In the genomic region with DNA sequence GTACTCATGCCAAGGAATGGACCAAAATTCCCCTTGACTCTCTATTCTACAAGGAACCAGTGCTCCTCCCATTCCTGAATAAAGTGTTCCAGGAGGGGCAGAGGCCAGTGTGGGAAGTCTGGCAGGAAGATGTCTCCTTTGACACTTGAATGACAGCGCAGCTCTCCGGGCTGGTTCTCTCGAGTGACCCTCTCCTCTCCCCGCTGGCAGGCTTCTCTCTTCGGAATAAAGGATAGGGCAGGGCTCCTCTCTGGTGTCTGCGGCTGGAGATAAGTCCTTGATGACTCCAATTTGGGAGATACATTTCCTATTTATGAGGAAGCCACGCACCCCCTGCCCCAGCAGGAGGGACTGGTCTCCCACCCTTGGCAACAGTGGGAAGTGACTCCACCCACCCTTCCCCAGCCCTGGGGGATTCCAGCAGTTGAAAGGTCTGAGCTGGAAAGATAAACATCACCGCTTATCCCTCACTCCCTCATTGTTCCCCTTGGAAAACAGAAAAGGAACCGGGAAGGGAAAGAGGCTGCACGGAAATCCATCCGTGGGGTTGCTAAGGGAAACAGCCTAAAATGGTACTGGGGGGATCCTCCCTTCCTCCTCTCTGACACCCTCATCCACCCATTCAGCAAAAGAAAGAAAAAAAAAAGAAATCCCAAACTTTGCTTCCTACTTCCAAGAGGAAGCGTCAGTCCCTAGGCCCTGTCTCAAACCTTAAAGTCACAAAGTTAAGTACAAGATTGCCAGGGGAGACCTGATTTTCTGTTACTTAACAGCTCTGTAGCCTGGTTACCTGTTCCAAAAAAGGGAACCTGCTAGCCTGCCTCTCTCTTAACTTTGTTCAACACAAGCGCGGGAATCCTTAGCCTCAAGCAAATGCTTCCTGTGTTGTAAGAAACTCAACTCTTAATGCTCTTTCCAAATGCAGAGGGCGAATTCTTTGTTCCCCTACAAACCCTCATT, we compare ENCODE assay signal across 8 mouse cellular contexts. TPM values are rescaled to one million over a fixed set of nuclear protein-coding genes. Genes with fewer than 3 reads are reported as not detected.
DNase-seq lines count a peak whose midpoint lies in the region; ATAC-seq lines count a peak whose summit lies in the region.

No protein-coding gene starts in this region.

- H3K27me3 ChIP-seq in embryonic facial prominence, embryonic 10.5 days (replicated peaks; ENCODE audit: low read depth, poor library complexity, severe bottlenecking): no peaks in the 10 kb centered on the region
- H3K27me3 ChIP-seq in limb, embryonic 15.5 days: no peaks in the 10 kb centered on the region
- no peaks in the 10 kb centered on the region for H3K27me3 ChIP-seq in midbrain, embryonic 14.5 days (ENCODE audit: control insufficient read depth, insufficient read depth, low read length)

- peak overlapping the region; percentile 93 for H3K27ac ChIP-seq in embryonic facial prominence, embryonic 10.5 days (replicated peaks)
- peak overlapping the region; percentile 57 for H3K27ac ChIP-seq in limb, embryonic 15.5 days
- H3K27ac ChIP-seq in midbrain, embryonic 14.5 days (replicated peaks; ENCODE audit: low read depth, low read length): no peak overlapping the region

- DNase-seq in gastrocnemius, adult 18-20 months (ENCODE audit: low spot score): peak; percentile 17
- DNase-seq in gastrocnemius, adult 8-10 months (ENCODE audit: low spot score in 2 of 2): no peak
- DNase-seq in embryonic facial prominence, embryonic 10.5 days (ENCODE audit: low spot score): peak; percentile 47
- DNase-seq in heart, postnatal 36 days: peak; percentile 45 to 56
- DNase-seq in midbrain, embryonic 14.5 days: peak; percentile 23
- DNase-seq in urinary bladder, postnatal 10 days (ENCODE audit: low spot score): no peak
- no peak for DNase-seq in natural killer cell, adult 2 months (ENCODE audit: low spot score in 2 of 2)

- peak overlapping the region; percentile 34 for H3K4me3 ChIP-seq in embryonic facial prominence, embryonic 10.5 days
- H3K4me3 ChIP-seq in limb, embryonic 15.5 days: no peak overlapping the region
- no peak overlapping the region for H3K4me3 ChIP-seq in midbrain, embryonic 14.5 days (replicated peaks; ENCODE audit: low read depth, low read length)

- intact Hi-C loops in heart, postnatal 36 days (cut with DNase I): loop anchor here (1.0 to 10.0 kb wide), 2 partner anchors 74 to 946 kb away; a partner anchor contains a TSS

- no peak overlapping the region for H3K9ac ChIP-seq in limb, embryonic 15.5 days
- H3K9ac ChIP-seq in midbrain, embryonic 14.5 days (replicated peaks; ENCODE audit: low read length): no peak overlapping the region

- H3K36me3 ChIP-seq in embryonic facial prominence, embryonic 10.5 days (replicated peaks): no peaks in the 10 kb centered on the region
- H3K36me3 ChIP-seq in limb, embryonic 15.5 days: no peaks in the 10 kb centered on the region
- no peaks in the 10 kb centered on the region for H3K36me3 ChIP-seq in midbrain, embryonic 14.5 days (ENCODE audit: control insufficient read depth, insufficient read depth, low read length)

- no peak overlapping the region for H3K4me2 ChIP-seq in limb, embryonic 15.5 days
- peak overlapping the region; percentile 24; the same call in 1 of the 2 replicates for H3K4me2 ChIP-seq in midbrain, embryonic 14.5 days (ENCODE audit: low read length)

- WGBS in embryonic facial prominence, embryonic 10.5 days: 10% methylated on average over 15 of the region's 15 CpGs
- 21% methylated on average over 15 of the region's 15 CpGs for WGBS in limb, embryonic 15.5 days
- 8% methylated on average over 15 of the region's 15 CpGs for WGBS in midbrain, embryonic 14.5 days

- peaks cover 67% of the 10 kb centered on the region for H3K4me1 ChIP-seq in embryonic facial prominence, embryonic 10.5 days
- peaks cover 56% of the 10 kb centered on the region for H3K4me1 ChIP-seq in limb, embryonic 15.5 days
- H3K4me1 ChIP-seq in midbrain, embryonic 14.5 days (ENCODE audit: control insufficient read depth, insufficient read depth, low read length): peaks cover 24% of the 10 kb centered on the region; the same call in 1 of the 2 replicates

- 0 out of 2 replicates have a peak, but pooled peaks cover 3% of the 10 kb centered on the region for H3K9me3 ChIP-seq in embryonic facial prominence, embryonic 10.5 days
- H3K9me3 ChIP-seq in limb, embryonic 15.5 days: no peaks in the 10 kb centered on the region
- H3K9me3 ChIP-seq in midbrain, embryonic 14.5 days (ENCODE audit: control insufficient read depth, low read length): no peaks in the 10 kb centered on the region

- ATAC-seq in limb, embryonic 15.5 days (ENCODE audit: insufficient number of reproducible peaks, low FRiP score, low TSS enrichment, low read depth): peak; percentile 38; the same call in 1 of the 2 replicates
- no peak for ATAC-seq in midbrain, embryonic 14.5 days (ENCODE audit: low FRiP score, low TSS enrichment)

RNA-seq across cellular contexts. Expression of a gene that starts 15.7 kb away (rescaled TPM):
- total RNA-seq in gastrocnemius, adult 18-20 months (2021): not detected
- not detected for total RNA-seq in gastrocnemius, adult 8-10 months (2022)
- polyA plus RNA-seq in embryonic facial prominence, embryonic 10.5 days (2016; fragmentation: Nextera tagmentation; extraction: Ambion mirVana): 0.15 TPM in 1 of 2 replicates, not detected in the other
- total RNA-seq in heart, postnatal 36 days (2021): not detected
- 0.18 TPM in 1 of 2 replicates, not detected in the other for polyA plus RNA-seq in limb, embryonic 15.5 days (2015; fragmentation: Nextera tagmentation; extraction: Ambion mirVana)
- 0.49 and 0.55 TPM in 2 replicates for polyA plus RNA-seq in midbrain, embryonic 14.5 days (2014; fragmentation: Nextera tagmentation; extraction: Ambion mirVana)

Comparison
In these comparisons a context has a peak if more than half of its experiments do, and no peak if none do; other contexts are left out.
1. DNase-seq: peak in gastrocnemius, adult 18-20 months (single experiment), embryonic facial prominence, embryonic 10.5 days (single experiment), heart, postnatal 36 days (2 of 2) and midbrain, embryonic 14.5 days (single experiment); none in gastrocnemius, adult 8-10 months (0 of 2), urinary bladder, postnatal 10 days (single experiment) and natural killer cell, adult 2 months (0 of 2).